Mouse (Mus musculus) right cerebral cortex, postnatal 14 days (tissue): ENCODE measurements around the gene Vash2.
A peak's percentile ranks its signal among the peaks of the same experiment; 100 is the strongest.
"Not testable (repeated sequence)": the region's sequence is repeated elsewhere in the genome, so short reads cannot be mapped to it uniquely, and the experiment has no call there.

Experiments
- DNase-seq: peaks from one replicate; pipeline ENCODE4 v3.0.0; 2022

The Vash2 gene

DNA sequence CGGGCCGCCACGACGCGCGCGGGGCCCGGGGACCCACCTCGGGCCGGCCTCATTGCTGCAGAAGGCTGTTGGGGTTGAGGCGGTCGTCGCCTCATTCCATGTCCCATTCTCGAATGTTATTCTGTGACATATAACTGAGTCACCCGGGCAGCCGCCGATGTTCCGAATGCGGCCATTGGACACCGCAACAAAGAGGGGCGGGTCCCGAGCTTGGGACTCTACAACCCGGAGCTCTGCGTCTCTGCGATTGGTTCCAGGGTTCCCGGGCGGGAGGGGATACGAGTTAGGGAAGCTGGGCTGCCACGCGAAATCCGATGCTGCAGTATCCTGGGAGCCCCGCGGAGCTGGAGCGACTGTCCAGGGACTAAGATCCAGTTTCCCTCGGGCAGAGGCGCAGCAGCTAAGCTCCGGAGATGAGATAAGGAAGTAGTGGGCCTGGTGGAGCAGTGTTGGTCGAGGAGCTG, at the start of gene Vash2:
Gene Vash2, minus strand, starts transcription at position 197 of the 464 bp plus-strand sequence.
- peak; percentile 74 for DNase-seq

- DNase-seq: peak; percentile 98
These were observed 47.1 kb upstream of the Vash2 start, which contains the start of gene Flvcr1 for GRCm38 (mm10) chr1:191026021-191026713. TSS of gene Flvcr1 (minus strand) at chr1:191026158.

DNA sequence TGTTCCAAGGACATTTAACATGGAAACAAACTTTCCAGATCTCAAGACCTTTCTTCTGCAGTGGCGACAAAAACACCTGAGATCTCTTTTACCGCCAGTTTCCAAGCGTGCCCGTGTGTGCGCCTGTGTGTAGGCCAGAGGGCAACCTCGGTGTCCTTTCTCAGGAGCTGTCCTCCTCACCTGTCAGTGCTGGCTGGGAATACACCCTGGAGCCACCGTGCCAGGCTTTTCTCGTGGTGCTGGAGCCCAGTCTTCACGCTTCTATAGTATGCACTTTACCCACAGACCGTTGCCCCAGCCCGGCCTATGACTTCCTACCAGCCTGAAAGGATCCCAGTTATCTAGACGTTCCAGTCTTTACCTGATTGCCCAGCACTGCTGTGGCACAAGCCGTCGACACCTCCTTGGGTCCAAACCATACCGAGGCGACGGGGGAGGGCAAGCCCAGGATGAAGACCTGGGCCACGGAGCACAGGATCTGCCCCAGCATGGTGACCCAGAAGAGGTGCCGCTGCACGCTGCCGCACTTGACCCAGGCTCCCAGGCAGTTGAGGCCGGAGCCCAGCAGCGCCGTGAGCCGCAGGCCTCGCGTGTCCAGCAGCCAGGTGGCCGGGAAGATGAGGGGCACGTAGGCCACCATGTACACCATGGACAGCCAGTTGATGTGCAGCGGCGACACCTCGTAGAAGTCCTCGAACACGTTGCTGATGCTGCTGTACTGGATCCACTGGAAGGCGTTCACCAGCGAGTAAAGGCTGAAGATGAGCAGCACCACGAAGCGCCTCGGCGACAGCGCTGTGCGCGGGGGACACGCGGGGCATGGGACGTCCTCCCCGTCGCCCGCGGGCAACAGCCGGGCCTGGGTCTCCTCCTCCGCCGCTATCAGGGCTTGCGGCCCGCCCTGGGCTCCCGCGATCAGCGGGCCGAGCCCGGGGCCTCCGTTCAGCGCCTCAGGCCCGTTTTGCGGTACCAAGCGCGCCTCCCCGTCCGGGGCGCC, 46.2 kb upstream of the Vash2 start:
- peak; percentile 7 for DNase-seq

- not testable (repeated sequence) for DNase-seq
These were observed 44.7 kb upstream of the Vash2 start for GRCm38 (mm10) chr1:191023806-191024205.

DNA sequence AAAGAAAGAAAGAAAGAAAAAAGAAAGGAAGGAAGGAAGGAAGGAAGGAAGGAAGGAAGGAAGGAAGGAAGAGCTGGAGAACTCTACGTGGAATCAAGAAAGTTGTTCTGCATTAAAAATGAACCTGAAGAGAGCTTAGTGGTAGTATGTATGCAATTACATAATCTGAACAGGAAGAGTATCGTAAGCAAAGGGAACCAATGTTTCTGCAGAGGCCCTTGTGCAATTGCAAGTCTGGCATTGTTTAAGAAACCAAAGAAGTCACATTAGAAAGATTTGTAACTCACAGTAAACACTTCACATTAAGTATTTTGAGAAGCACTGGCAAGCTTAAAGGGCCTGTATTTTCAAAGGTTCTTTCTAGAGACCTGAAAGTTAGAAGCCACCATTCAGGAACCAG, 44.0 kb upstream of the Vash2 start:
- no peak for DNase-seq

DNA sequence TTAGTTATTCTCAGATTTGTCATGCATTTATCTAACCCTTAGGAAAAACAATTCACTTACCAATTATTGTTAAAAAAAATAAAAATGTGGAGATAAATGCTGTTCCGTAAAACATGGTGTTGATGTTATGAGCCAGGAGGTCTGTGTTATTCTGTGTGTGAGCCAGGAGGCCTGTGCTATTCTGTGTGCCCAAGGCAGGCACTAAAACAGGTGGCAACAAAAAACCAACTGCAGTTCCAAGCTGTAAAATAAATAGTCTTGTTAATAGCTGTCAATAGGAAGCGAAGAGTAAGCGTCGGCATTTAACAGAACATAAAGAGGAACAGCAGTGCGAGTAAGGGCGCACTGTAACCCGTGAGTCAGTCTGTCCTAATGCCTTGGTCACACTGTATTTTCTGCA, 41.9 kb upstream of the Vash2 start:
- DNase-seq: no peak

GRCm38 (mm10) chr1:191020217-191020924, 41.3 kb upstream of the Vash2 start:
- no peak for DNase-seq

GRCm38 (mm10) chr1:191019803-191020202, 40.7 kb upstream of the Vash2 start:
- no peak for DNase-seq

GRCm38 (mm10) chr1:191014271-191014670, 35.2 kb upstream of the Vash2 start:
- DNase-seq: no peak

DNA sequence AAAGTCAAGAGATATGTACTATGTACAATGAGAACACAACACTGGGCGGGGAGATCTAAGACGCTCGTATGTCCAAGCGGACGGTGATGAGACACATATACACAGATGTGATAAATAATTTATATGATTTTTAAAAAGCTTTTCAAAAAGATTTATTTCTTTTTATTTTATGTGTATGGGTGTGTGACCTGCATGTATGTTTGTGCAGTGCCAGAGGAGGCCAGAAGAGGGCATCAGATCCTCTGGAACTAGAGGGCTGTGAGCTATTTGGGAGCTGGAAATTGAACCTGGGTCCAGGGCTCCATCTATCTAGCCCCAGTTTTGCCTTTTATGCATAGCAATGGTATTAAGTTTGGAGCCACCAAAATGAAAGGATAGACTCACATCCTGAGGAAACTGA, 29.6 kb upstream of the Vash2 start:
- DNase-seq: no peak

DNA sequence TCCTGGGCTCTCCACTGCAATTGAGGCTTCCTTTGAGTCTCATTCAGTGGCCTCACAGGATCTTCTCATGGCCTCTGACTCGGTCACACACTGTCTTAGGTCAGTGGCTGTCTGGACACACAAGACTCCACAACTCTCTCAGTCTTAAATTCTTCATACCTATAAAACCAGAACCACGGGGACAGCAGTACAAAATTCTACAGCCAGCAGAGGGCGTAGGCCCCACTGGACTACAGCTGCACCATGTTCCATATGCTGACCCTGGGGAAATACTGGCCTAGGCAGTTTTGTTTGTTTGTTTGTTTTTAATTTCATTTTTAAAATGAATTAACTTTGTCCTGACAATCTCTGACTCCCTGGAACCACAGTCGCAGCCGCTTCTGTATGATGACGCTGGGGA, 23.1 kb upstream of the Vash2 start:
- DNase-seq: no peak

DNA sequence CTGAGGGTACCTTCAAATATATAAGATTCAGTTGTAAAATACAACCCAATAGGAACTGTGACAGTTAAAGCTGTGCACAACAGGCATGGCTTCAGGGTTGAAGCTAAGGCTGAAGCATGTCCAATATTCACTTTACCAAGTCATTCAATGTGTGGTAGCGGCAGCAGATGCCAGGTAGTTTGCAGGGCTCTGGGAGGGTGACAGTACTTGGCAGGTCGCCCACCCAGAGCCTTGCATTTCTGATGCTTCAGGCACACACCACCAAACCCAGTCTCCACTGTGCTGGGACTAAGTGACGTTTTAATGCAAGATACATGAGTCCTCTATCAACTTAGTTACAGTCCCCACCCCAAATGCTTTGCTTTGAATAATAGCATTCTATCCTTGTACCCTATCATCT, 21.6 kb upstream of the Vash2 start:
- DNase-seq: no peak

DNA sequence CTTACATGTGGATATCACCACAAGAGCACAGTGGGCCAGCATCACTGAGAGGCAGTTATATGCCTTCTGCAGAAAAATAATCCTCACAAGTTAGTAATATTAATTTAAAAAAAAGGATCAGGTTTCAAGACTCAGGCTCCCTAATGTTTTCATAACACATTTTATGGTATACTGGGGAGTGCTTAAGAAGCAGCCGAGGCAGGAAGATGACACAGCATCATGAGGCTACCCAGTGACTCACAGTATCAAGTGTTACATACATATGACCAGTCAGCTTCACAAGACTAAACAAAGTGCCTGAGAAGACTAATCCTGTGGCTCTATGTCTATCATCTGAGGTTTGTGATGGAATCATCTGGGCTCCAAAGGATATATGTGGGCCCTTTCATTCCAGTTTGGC, 18.9 kb upstream of the Vash2 start:
- no peak for DNase-seq

- no peak for DNase-seq
These were observed 17.3 kb upstream of the Vash2 start for GRCm38 (mm10) chr1:190996346-190996877.

GRCm38 (mm10) chr1:190995548-190995947, 16.5 kb upstream of the Vash2 start:
- DNase-seq: peak; percentile 50

- DNase-seq: no peak
These were observed 10.5 kb upstream of the Vash2 start for GRCm38 (mm10) chr1:190989437-190990082.

DNA sequence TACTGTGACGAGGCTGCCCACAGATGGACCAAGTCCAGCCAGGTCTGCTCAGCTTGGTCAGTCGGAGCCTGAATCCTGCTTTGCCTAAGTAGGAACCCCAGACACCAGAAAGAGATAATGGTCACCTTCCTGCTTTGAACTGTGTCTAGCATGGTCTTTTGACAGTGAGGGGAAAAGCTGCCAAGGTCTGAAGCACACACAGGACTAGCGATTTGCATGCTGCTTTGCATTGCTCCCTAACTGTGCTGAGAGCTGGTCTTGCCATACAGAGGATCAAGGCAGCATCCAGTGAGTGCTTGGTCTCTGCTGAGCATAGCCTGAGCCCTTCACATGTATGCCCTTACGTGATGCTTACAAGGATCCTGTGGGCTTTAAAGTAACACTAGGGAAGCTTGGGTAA, 2.3 kb upstream of the Vash2 start:
- no peak for DNase-seq

DNA sequence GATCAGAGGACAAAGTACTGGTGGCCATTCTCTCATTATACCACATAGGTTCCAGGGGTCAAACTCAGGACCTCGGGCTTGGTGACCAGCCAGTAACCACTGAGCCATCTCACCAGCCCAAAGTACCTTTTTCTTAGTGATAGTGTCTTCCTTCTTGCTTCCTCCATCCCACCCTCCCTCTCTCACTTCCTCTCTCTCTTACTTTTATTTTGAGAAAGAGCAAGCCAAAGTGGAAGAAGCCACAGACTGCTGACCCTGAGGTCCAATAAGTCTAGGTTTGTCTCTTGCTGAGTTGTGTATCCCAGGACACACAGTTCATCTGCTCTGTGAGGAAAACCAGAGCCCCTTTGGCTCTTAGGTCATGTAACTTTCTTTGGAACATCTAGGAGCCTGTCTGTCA, 1.4 kb upstream of the Vash2 start:
- no peak for DNase-seq

- DNase-seq: peak; percentile 17
These were observed 504 bp downstream of the Vash2 start for GRCm38 (mm10) chr1:190978511-190979073.

DNA sequence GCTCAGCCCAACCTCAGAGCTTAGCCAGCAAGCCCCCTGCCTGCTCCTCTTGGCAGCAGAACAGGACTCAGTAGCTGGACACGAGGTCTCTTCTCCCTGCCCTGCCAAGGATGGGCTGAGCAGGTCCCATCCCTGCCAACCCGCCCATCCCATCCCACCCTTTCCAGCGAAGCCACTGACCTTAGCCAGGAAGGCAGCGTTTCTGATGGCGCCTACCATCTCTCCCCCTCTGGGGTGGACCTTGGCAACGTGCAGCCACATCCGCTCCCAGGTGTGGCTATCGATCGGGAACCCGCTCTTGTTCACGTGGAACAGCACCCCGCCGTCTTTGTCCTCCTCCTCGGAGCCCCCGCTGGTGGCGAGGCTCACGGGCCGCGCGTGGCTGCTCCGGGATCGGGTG, 1.1 kb downstream of the Vash2 start:
- no peak for DNase-seq

DNA sequence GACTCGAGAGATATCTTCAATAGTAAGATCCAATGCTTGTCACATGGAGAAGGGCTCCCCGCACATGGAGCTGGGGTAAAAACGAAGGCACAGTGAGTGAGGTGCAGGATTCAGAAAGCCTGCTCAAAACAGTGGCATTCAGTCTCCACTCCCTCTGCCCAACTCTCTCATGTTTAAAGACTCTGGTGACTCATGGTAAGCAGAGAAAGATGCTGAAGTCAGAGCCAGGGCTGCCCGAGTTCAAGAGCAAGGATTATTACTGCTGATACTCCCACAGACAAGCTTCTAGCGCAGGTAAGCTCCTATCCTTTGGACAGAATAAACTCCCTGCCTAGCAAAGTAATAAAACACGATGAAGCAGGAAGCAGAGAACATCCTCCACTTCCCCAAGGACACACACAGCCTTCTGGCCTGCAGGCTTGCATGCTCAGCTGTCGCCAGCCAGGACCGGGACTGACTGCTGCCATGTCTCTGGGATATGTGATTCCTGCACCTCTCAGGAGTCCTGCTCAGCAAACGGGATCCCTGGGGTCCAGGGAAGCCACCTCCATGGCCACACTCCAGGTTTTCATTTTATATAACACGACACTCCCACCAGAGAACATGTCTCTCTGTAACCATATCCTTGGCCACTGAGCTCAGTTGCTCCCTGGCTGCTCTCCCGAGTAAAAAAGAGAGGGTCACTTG, 2.1 kb downstream of the Vash2 start:
- no peak for DNase-seq
